Mouse (Mus musculus): ENCODE measurements around the gene Dclk1. TPM values are rescaled to one million over a fixed set of nuclear protein-coding genes. Genes with fewer than 3 reads are reported as not detected.
A peak's percentile ranks its signal among the peaks of the same experiment; 100 is the strongest.

Gene Dclk1
- polyA plus RNA-seq, 1 experiment from 2014 or later = 44.8 TPM

DNA sequence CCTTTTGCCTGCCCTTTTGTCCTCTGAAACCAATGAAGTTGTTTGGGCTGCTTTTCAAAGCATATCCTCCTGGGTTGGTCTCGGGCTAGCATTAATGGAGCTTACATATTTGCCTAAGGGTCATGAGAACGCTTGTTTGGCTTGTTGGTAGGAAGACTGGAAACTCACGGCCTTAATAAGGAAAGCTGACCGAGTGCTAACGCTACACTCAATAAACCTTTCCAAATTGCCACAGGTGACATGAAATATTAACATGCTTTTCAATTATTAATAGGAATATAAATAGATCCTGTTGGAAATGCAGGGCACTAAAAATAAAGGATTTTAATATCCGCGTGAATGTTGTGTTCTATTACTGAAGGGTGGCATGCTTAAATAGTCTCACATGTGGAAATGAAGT lies 257.1 kb downstream of the Dclk1 start:
- H3K27me3 ChIP-seq (replicated peaks; ENCODE audit: low read depth, poor library complexity, severe bottlenecking) = no peaks in the 10 kb centered on the region
- 87% methylated on average over 7 of the region's 7 CpGs for WGBS
- peaks cover 37% of the 10 kb centered on the region for H3K4me1 ChIP-seq
- peaks cover 9% of the 10 kb centered on the region for H3K36me3 ChIP-seq (replicated peaks)
- no peaks in the 10 kb centered on the region for H3K9me3 ChIP-seq
- H3K27ac ChIP-seq (replicated peaks) = no peak overlapping the region
- DNase-seq (ENCODE audit: low spot score) = no peak
- no peak overlapping the region for H3K4me3 ChIP-seq

DNA sequence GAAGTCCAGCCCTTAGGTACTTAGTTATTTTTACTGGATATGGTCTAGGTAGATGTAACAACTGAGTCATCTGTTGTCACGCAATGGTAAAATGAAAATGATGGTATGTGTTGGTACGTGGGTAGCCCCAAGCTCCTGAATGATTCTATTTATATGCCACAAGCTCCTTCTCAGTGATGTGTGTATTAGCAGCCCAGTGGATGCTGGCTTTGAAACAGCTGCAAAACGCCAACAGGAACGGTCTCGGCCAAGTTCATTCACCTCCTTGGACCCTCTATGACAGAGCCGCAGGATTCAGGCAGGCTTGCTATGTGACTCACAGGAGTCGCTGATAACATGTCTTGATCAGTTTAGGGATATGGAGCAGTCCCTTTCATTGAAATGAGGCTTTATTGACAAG lies 268.0 kb downstream of the Dclk1 start:
- WGBS = 92% methylated on average over 7 of the region's 7 CpGs
- no peak overlapping the region for H3K27ac ChIP-seq (replicated peaks)
- no peaks in the 10 kb centered on the region for H3K9me3 ChIP-seq
- H3K4me1 ChIP-seq = peaks cover 21% of the 10 kb centered on the region
- H3K27me3 ChIP-seq (replicated peaks; ENCODE audit: low read depth, poor library complexity, severe bottlenecking) = no peaks in the 10 kb centered on the region
- no peak overlapping the region for H3K4me3 ChIP-seq
- DNase-seq (ENCODE audit: low spot score) = no peak
- H3K36me3 ChIP-seq (replicated peaks) = peaks cover 20% of the 10 kb centered on the region

DNA sequence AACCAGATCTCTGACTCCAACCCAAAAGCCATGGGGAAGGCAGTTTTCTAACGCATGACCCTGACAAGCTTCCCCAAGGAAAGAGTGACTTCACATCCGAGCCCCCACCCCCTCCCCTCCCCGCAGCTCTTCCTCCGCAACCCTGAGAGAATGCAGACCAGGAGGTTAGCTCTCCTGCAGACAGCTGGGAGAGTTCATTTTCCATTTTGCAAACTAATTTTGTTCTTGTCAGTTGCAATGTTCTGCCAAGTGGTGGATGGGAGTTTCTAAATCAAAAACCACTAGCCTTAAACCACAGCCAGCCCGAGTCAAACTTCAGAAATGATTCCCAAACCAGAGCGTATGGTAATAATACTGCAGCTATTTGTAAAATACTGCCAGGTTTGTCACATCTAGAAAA lies 269.5 kb downstream of the Dclk1 start:
- 63% methylated on average over 6 of the region's 6 CpGs for WGBS
- Histone ChIP-seq H3K4me1 (peaks cover 32% of the 10 kb centered on the region), H3K27me3 (replicated peaks; ENCODE audit: low read depth, poor library complexity, severe bottlenecking) (no peaks in the 10 kb centered on the region), H3K4me3 (no peak overlapping the region), H3K27ac (replicated peaks) (no peak overlapping the region), H3K9me3 (no peaks in the 10 kb centered on the region), H3K36me3 (replicated peaks) (peaks cover 15% of the 10 kb centered on the region)
- no peak for DNase-seq (ENCODE audit: low spot score)

DNA sequence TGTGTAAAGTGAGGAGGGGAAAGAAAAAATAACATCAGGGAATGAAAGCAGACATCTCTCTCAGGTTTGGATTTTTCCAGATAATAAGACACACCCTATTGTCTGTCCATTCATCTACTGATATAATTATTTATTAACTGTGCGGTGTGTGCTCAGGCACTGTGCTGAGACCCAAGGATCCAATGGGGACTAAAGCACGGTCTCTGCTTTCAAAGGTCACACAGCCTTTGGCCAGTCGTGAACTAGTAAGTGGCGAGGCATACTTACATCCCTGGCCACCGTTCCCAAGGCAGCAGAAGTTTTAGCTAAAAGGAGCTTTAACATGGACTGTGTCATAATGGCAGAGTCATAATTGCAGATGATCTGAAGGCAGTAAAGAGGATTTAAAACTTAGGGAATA lies 273.8 kb downstream of the Dclk1 start:
- DNase-seq (ENCODE audit: low spot score) = no peak
- H3K4me1 ChIP-seq = peaks cover 48% of the 10 kb centered on the region
- no peak overlapping the region for H3K27ac ChIP-seq (replicated peaks)
- no peaks in the 10 kb centered on the region for H3K27me3 ChIP-seq (replicated peaks; ENCODE audit: low read depth, poor library complexity, severe bottlenecking)
- no peaks in the 10 kb centered on the region for H3K9me3 ChIP-seq
- 55% methylated on average over 5 of the region's 5 CpGs for WGBS
- H3K36me3 ChIP-seq (replicated peaks) = 0 out of 2 replicates have a peak, but pooled peaks cover 3% of the 10 kb centered on the region
- H3K4me3 ChIP-seq = no peak overlapping the region

DNA sequence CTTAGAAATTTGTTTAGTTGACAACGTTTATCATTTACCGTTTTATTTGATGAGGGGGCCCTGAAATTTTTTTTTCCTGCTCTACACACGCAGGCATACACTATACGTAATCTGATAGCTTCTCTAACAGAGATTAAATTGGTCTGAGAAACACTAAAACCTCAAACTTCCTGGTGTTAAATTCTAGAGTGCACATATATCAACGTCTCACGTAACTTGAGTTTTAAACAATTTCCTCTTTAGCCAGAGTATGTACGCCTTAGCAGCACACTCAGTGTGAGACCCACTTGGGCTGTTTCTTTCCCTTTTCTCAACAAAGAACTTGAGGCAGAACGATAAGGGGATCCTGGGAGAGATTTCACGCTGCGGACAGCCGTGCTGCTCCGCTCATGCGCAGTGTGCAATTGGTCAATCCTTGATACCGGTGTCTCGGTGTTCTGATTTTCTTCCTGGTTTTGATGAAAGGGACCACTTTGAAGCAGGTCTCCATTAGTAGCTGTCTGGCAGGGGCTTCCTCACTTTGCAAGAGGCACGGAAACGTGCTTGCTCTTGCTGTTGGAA lies 275.4 kb downstream of the Dclk1 start:
- H3K4me3 ChIP-seq = no peak overlapping the region
- H3K9me3 ChIP-seq = no peaks in the 10 kb centered on the region
- 0 out of 2 replicates have a peak, but pooled peaks cover 2% of the 10 kb centered on the region for H3K27me3 ChIP-seq (replicated peaks; ENCODE audit: low read depth, poor library complexity, severe bottlenecking)
- no peak for DNase-seq (ENCODE audit: low spot score)
- H3K36me3 ChIP-seq (replicated peaks) = 0 out of 2 replicates have a peak, but pooled peaks cover 3% of the 10 kb centered on the region
- H3K4me1 ChIP-seq = peaks cover 54% of the 10 kb centered on the region
- 65% methylated on average over 17 of the region's 17 CpGs for WGBS
- H3K27ac ChIP-seq (replicated peaks) = peak overlapping the region; percentile 68

DNA sequence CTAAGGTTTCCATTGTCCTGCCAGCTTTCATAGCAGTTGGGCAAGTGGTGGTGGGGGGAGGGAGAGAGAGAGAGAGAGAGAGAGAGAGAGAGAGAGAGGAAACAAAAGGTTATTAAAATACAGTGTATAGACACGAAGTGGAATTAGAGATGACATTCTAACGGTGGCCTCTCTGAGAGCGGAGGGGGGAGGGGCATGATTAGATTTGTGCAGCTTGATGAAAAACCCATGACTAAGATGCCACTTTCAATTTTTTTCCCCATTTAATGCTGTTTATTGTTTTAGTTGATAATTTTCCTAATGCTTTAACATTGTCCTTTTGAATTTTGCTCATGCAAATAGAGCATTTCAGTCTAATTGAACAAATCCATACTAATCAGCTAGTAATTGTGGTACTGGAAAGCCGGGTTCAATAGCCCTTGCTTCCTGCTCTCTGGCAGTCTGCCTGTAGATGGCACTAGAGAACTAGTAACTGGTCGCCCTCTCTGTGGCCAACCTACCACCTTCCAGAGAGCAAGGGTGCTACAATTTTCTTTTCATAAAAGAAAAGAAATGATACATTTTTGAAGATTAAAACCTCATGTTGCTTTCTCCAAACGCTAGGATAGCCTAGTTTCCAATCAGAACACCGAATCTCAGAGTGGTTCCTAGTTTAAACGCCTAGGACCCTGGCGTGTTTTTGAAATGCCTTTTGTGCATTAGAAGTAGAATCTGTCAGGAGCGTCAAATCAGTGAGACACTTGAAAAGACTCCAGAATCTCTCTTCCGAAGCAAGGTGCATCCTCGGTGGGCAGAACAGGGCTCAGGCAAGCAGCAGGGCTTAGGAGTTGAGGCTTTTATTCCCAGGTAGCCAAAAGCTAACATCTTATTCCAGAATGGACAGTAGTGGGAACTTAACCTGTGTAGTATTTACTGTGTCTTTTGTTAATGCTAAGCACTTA lies 278.3 kb downstream of the Dclk1 start:
- peaks cover 81% of the 10 kb centered on the region for H3K4me1 ChIP-seq
- no peaks in the 10 kb centered on the region for H3K36me3 ChIP-seq (replicated peaks)
- no peaks in the 10 kb centered on the region for H3K9me3 ChIP-seq
- 22% methylated on average over 12 of the region's 12 CpGs for WGBS
- H3K4me3 ChIP-seq = no peak overlapping the region
- peaks cover 2% of the 10 kb centered on the region; the same call in 1 of the 2 replicates for H3K27me3 ChIP-seq (replicated peaks; ENCODE audit: low read depth, poor library complexity, severe bottlenecking)
- peak; percentile 77 for DNase-seq (ENCODE audit: low spot score)
- H3K27ac ChIP-seq (replicated peaks) = peak overlapping the region; percentile 57

DNA sequence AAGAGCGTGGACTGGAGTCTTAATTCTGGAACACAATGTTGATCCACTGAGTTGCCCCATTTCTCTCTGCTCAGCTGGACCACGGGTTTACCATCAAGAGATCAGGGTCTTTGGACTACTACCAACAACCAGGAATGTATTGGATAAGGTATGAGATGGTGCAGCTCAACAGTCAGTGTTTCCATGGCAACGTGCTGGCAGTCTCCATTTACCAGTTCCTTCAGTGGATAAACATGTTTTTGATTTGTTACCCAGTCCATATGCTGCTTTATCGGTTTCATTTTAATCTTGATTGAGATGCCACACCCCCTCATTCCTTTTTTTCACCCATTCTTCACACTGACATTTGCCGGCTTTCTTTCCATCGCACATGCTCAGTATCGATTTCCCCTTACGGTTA lies 279.6 kb downstream of the Dclk1 start:
- Histone ChIP-seq H3K4me3 (no peak overlapping the region), H3K4me1 (peaks cover 73% of the 10 kb centered on the region), H3K36me3 (replicated peaks) (no peaks in the 10 kb centered on the region), H3K27me3 (replicated peaks; ENCODE audit: low read depth, poor library complexity, severe bottlenecking) (peaks cover 2% of the 10 kb centered on the region; the same call in 1 of the 2 replicates), H3K9me3 (no peaks in the 10 kb centered on the region), H3K27ac (replicated peaks) (peak overlapping the region; percentile 19; the same call in 1 of the 2 replicates)
- no peak for DNase-seq (ENCODE audit: low spot score)
- 81% methylated on average over 8 of the region's 8 CpGs for WGBS

DNA sequence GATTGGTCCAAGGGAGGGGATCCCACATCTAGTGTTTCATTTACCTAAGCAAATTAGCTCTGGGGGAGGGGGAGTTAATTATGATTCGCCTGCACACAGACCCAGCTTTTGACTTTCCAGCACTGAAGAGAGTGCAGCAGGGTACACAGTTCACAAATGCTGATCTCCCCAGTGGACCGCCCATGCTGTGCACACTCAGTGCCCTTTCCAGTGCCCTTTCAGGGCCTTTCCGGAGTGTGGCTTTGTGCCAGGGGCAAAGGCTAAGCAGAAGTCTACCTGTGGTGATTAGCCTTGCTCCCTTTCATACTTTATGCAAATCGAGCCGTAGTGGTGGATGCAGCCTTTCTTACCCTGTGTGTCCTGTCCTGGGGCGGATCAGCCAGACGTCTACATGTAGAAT lies 281.1 kb downstream of the Dclk1 start:
- peaks cover 2% of the 10 kb centered on the region; the same call in 1 of the 2 replicates for H3K27me3 ChIP-seq (replicated peaks; ENCODE audit: low read depth, poor library complexity, severe bottlenecking)
- peak; percentile 49 for DNase-seq (ENCODE audit: low spot score)
- peaks cover 60% of the 10 kb centered on the region for H3K4me1 ChIP-seq
- H3K9me3 ChIP-seq = no peaks in the 10 kb centered on the region
- H3K36me3 ChIP-seq (replicated peaks) = no peaks in the 10 kb centered on the region
- H3K4me3 ChIP-seq = no peak overlapping the region
- WGBS = 25% methylated on average over 7 of the region's 7 CpGs
- peak overlapping the region; percentile 76 for H3K27ac ChIP-seq (replicated peaks)

DNA sequence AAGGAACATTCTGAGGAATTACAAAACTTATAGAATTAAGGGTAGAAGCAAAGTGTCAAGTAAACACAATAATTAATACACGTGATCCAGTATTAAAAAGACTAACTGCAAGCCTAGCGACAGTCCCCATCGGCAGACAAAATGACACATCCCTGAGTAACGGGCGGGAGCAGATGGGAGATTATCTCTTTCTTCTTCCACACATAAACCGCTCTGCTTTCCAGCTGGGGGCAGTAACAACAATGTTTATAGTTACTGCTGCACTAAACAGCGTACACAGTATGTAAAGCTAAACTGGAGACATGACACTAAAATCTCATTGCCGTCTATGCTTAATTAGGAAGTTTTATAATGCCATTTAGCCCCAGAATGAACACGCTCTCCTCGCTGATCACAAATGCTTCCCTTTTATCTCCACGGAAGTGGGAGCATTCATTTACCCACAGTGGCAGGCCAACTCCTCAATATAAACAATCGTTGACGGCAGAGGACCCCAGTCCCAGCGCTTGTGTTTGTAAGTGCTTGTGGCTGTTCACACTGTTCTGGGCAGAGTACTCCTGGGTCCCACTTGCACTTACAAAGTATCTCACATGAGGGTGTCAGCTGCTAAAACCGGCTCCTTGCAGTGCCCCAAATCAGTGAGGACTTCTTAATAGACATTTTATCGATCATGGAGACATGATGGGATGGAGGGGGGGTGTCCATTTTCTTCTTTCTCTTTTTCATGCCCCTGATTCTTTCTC lies 281.7 kb downstream of the Dclk1 start:
- Histone ChIP-seq H3K36me3 (replicated peaks) (no peaks in the 10 kb centered on the region), H3K4me1 (peaks cover 60% of the 10 kb centered on the region), H3K27ac (replicated peaks) (peak overlapping the region; percentile 66), H3K4me3 (no peak overlapping the region), H3K9me3 (no peaks in the 10 kb centered on the region), H3K27me3 (replicated peaks; ENCODE audit: low read depth, poor library complexity, severe bottlenecking) (peaks cover 2% of the 10 kb centered on the region; the same call in 1 of the 2 replicates)
- DNase-seq (ENCODE audit: low spot score) = no peak
- 57% methylated on average over 16 of the region's 16 CpGs for WGBS

DNA sequence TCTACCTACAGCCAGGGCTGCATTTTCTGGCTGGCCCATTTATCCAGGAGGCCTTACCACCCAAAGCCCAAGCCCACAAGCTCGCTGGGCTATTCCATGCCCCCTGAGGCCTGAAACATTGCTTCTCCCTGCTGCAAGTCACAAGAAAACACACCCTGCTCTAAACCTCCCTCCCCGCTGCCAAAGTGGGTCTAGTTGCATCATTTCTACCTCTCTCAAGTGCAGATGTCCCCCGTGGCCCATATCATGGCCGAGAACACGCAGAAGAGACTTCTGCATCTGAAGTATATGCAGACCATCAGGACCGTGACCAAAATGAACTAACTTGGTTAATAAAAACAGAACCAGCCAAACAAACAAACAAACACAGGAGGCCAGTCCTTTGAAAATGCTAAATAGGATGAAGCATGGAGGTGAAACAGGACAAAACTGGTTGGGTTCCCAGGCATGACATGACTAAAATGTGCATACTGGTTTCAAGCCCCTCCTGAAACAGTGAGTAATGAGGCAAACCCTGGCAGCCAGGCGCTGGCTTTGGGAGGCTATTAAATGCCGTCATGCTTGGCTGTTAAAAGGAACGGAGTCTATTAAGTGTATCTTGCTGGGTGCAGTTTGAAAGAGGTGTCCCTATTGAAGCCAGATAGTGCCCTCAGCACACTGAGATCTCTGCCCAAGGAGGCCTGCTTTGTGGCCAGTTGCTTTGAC lies 282.5 kb downstream of the Dclk1 start:
- no peak overlapping the region for H3K4me3 ChIP-seq
- no peaks in the 10 kb centered on the region for H3K36me3 ChIP-seq (replicated peaks)
- no peak for DNase-seq (ENCODE audit: low spot score)
- peak overlapping the region; percentile 66 for H3K27ac ChIP-seq (replicated peaks)
- peaks cover 2% of the 10 kb centered on the region; the same call in 1 of the 2 replicates for H3K27me3 ChIP-seq (replicated peaks; ENCODE audit: low read depth, poor library complexity, severe bottlenecking)
- H3K9me3 ChIP-seq = no peaks in the 10 kb centered on the region
- 78% methylated on average over 9 of the region's 9 CpGs for WGBS
- peaks cover 60% of the 10 kb centered on the region for H3K4me1 ChIP-seq

DNA sequence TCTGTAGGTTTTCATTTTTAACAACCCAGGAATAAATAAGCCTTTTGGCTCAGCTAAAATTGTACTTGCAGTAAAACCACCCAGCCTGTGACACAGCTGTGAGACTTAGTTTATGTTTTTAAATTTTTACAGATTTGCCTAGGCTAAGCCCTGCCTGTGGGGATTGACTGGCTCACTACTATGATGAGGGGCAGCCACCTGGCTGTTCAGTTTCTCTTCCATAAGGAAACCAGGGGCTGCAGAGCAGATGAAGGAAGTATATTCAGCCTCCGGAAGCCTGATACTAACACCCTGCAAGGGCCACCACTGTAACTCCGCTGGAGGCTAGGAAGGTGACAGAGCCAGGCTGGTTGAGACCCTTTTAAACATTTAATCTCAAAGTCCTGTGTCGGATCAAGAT lies 284.3 kb downstream of the Dclk1 start:
- peaks cover 52% of the 10 kb centered on the region for H3K4me1 ChIP-seq
- WGBS = 86% methylated on average over 3 of the region's 3 CpGs

DNA sequence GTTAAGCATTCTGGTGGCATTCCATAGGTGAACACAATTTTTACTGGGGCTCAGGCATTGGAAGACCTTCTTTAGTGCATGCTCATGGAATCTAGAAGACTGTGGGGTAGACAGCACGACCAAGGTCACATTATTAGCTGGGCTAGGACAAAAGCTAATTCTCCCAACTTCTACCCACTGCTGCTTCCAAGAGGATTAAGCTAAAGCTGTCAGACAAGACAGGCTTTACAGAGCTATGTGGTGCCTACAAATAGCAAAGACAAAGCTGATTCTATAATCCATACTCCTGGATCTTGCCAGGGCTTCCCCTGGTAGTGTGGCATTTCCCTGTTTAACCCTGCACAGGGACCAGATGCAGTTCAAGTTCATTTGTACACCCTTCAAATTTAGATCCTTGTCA lies 285.4 kb downstream of the Dclk1 start:
- no peaks in the 10 kb centered on the region for H3K36me3 ChIP-seq (replicated peaks)
- no peaks in the 10 kb centered on the region; the same call in 1 of the 2 replicates for H3K27me3 ChIP-seq (replicated peaks; ENCODE audit: low read depth, poor library complexity, severe bottlenecking)
- H3K4me1 ChIP-seq = peaks cover 49% of the 10 kb centered on the region
- no peak for DNase-seq (ENCODE audit: low spot score)
- no peak overlapping the region for H3K4me3 ChIP-seq
- no peaks in the 10 kb centered on the region for H3K9me3 ChIP-seq
- H3K27ac ChIP-seq (replicated peaks) = no peak overlapping the region
- 52% methylated on average over 1 of the region's 1 CpGs for WGBS

More for the DNA sequence above, 284.3 kb downstream of the Dclk1 start:
- Histone ChIP-seq H3K4me3 (no peak overlapping the region), H3K27me3 (replicated peaks; ENCODE audit: low read depth, poor library complexity, severe bottlenecking) (peaks cover 2% of the 10 kb centered on the region; the same call in 1 of the 2 replicates), H3K9me3 (no peaks in the 10 kb centered on the region), H3K27ac (replicated peaks) (peak overlapping the region; percentile 44; the same call in 1 of the 2 replicates), H3K36me3 (replicated peaks) (no peaks in the 10 kb centered on the region)
- DNase-seq (ENCODE audit: low spot score) = no peak

All from embryonic facial prominence, embryonic 10.5 days (tissue).